Mouse (Mus musculus) stomach, postnatal 0 days (tissue): ENCODE results near the gene Pigh.

Experiments used
- CTCF ChIP-seq: IDR thresholded peaks from 2 replicates; pipeline ENCODE4 v1.5.1; 2016; ENCODE audit warnings: antibody characterized with exemption, low read depth, mild to moderate bottlenecking, moderate library complexity
- EP300 ChIP-seq: optimal IDR thresholded peaks from 2 replicates; pipeline ENCODE3; 2016; ENCODE audit warnings: antibody characterized with exemption

GRCm38 (mm10) chr12:79046171-79046570, 43.3 kb downstream of the Pigh start:
- no peak for TF ChIP-seq CTCF
- TF ChIP-seq EP300 = no peak
